Mouse (Mus musculus): ENCODE measurements around the gene Arsk. TPM values are rescaled to one million over a fixed set of nuclear protein-coding genes. Genes with fewer than 3 reads are reported as not detected.

Gene Arsk
- polyA plus RNA-seq, 1 experiment from 2014 or later: 3.0 TPM

DNA sequence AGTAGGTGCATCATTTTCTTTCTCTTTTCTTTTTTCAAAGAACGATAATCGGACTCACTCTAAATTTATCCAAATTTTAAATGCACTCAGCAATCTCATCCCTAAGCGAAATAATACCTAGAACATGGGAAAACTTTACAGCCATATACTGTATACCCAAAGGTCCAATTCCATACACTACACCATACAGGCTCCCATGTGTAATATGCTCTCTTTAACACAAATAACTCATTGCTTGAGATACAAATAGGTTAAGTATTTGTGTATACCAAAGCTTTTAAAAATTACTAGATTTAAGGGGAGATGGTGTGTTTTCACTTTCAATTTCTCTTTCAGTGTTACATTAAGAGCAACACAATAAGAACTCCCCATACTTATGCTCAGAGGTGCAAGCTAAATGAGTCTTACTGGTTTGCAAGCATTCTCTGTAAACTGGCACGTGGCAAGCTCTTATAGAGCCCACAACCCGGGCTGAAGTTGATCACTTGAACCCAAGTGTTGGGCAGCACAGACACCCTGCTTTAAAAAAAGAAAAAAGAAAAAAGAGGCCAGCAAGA is 79.5 kb downstream of the Arsk start:
- H3K4me2 ChIP-seq: peak overlapping the region; percentile 73
- peaks cover 7% of the 10 kb centered on the region; the same call in 1 of the 2 replicates for H3K27me3 ChIP-seq (replicated peaks)
- peak overlapping the region; percentile 26; the same call in 1 of the 2 replicates for H3K9ac ChIP-seq
- ATAC-seq (ENCODE audit: extremely low read depth, insufficient number of reproducible peaks, low FRiP score, low TSS enrichment): no peak
- H3K27ac ChIP-seq (replicated peaks): peak overlapping the region; percentile 95; the same call in 1 of the 2 replicates
- H3K9me3 ChIP-seq: no peaks in the 10 kb centered on the region
- whole genome bisulfite sequencing: 48% methylated on average over 5 of the region's 5 CpGs
- H3K4me1 ChIP-seq: peaks cover 10% of the 10 kb centered on the region
- H3K4me3 ChIP-seq: peak overlapping the region; percentile 78
- H3K36me3 ChIP-seq: 0 out of 2 replicates have a peak, but pooled peaks cover 1% of the 10 kb centered on the region

DNA sequence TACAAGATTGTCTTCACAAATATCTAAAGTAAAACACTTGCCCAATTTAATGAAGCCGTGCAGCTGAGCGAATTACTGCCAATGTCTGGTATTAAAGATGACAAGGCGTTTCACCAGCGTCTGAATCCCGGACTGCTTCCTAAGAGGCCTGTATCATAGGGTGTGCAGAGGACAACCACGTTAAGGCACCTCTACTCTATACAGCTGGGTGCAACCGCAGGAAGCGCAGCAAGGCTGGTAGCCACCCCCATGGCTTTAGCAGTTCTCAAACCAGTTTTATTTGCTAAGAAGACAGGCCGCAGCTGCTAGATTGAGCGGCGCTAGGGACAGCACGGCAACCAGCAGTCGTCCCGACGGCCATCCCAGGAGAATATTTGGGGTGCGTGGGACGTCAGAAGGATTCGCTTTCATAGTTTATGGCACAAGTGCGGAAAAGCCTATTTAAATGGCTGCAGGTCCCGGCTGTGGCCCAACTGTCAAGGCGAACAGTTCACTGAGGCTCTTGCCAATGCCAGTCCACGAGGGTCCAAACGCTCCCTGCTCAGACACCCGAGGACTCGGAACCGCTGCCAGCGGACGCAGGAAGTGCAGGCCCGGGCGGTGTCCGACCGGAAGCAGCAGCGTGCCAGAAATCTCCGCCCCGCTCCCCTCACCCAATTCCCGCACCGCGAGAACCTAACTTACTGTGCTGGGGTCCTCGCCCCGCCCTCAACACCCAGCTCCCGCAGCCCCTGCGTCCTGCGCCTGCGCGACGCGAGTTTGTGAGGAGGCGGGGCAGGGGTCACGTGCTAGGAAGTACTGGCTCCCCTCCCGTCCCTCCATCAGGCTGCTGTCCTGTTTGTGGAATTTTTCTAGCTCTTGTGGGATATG is 80.3 kb downstream of the Arsk start, which contains the start of gene Rfesd:
Gene Rfesd, minus strand, starts transcription at position 746 of the 870 bp plus-strand sequence.
- peak within 1 kb of the TSS; percentile 78 for H3K4me3 ChIP-seq
- peaks cover 10% of the 10 kb centered on the region for H3K4me1 ChIP-seq
- 0 out of 2 replicates have a peak, but pooled peaks cover 2% of the 10 kb centered on the region for H3K36me3 ChIP-seq
- peaks cover 7% of the 10 kb centered on the region; the same call in 1 of the 2 replicates for H3K27me3 ChIP-seq (replicated peaks)
- no peaks in the 10 kb centered on the region for H3K9me3 ChIP-seq
- ATAC-seq (ENCODE audit: extremely low read depth, insufficient number of reproducible peaks, low FRiP score, low TSS enrichment): peak; percentile 96
- H3K27ac ChIP-seq (replicated peaks): peak within 1 kb of the TSS; percentile 95
- WGBS: 1% methylated on average over 50 of the region's 50 CpGs
- peak within 1 kb of the TSS; percentile 73 for H3K4me2 ChIP-seq
- H3K9ac ChIP-seq: peak within 1 kb of the TSS; percentile 86

DNA sequence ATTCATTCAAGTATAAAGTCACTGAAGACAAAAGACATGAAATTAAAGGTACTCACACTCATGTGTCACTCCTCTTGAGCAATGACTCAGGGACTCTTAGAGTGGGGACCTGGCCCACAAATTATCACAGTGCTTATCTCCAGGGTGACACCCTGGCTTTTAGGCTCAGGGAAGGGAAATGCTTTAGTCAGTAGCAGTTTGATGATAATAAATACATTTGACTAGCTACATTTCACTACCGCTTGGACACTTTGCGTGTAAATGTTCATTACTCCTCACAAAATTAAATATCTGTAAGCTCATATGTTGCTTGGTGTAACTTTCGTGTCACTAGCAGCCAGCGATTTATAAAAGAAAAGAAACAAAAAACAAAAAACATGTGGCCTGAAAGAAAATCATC is 81.0 kb downstream of the Arsk start:
- Histone ChIP-seq H3K4me3 (peak overlapping the region; percentile 78), H3K4me1 (peaks cover 10% of the 10 kb centered on the region), H3K4me2 (peak overlapping the region; percentile 73), H3K36me3 (0 out of 2 replicates have a peak, but pooled peaks cover 2% of the 10 kb centered on the region), H3K9ac (peak overlapping the region; percentile 86), H3K27ac (replicated peaks) (peak overlapping the region; percentile 95), H3K9me3 (no peaks in the 10 kb centered on the region), H3K27me3 (replicated peaks) (no peaks in the 10 kb centered on the region; the same call in 1 of the 2 replicates)
- WGBS: 61% methylated on average over 4 of the region's 4 CpGs
- ATAC-seq (ENCODE audit: extremely low read depth, insufficient number of reproducible peaks, low FRiP score, low TSS enrichment): no peak

DNA sequence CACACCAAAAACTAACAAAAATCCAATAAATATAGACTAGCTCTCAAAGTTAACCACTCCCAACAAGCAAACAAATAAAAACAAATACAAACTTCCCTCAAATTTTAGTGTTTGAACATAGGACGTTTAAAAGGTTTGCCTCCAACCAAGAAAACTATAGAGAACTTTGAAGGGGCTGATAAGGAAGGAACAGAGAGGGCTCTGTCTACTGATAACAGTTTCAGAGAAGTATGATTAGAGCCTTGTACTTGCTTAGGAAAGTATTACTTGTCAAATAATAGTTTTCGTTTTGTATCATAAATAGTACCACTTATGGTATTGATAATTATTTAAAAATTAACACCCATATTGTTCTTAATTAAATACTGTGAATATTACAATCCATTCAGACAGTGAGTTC is 83.9 kb downstream of the Arsk start:
- no peaks in the 10 kb centered on the region for H3K27me3 ChIP-seq (replicated peaks)
- H3K9me3 ChIP-seq: no peaks in the 10 kb centered on the region
- H3K4me1 ChIP-seq: peaks cover 10% of the 10 kb centered on the region
- no peak for ATAC-seq (ENCODE audit: extremely low read depth, insufficient number of reproducible peaks, low FRiP score, low TSS enrichment)
- H3K27ac ChIP-seq (replicated peaks): no peak overlapping the region
- 0 out of 2 replicates have a peak, but pooled peaks cover 2% of the 10 kb centered on the region for H3K36me3 ChIP-seq
- no peak overlapping the region for H3K4me3 ChIP-seq
- H3K9ac ChIP-seq: no peak overlapping the region
- WGBS: 38% methylated on average over 2 of the region's 2 CpGs
- H3K4me2 ChIP-seq: no peak overlapping the region; the same call in 1 of the 2 replicates

Other genes with a start within 250 kb of the Arsk start
- gene Rhobtb3, start 154.7 kb downstream of the Arsk start, polyA plus RNA-seq (2015; fragmentation: Nextera tagmentation; extraction: Ambion mirVana): 19.8 and 21.6 TPM in 2 replicates
- gene Spata9, start 131.5 kb downstream of the Arsk start, polyA plus RNA-seq (2015; fragmentation: Nextera tagmentation; extraction: Ambion mirVana): 0.19 and 0.68 TPM in 2 replicates
- gene Rfesd, start 79.9 kb downstream of the Arsk start, polyA plus RNA-seq (2015; fragmentation: Nextera tagmentation; extraction: Ambion mirVana): 18.0 and 18.9 TPM in 2 replicates
- 0.43 TPM in 1 of 2 replicates, not detected in the other for gene Gpr150, start 41.7 kb downstream of the Arsk start, polyA plus RNA-seq (2015; fragmentation: Nextera tagmentation; extraction: Ambion mirVana)
- gene Ttc37, start 74 bp upstream of the Arsk start, polyA plus RNA-seq (2015; fragmentation: Nextera tagmentation; extraction: Ambion mirVana): 5.7 and 7.1 TPM in 2 replicates
- gene Fam81b, start 206.4 kb upstream of the Arsk start, polyA plus RNA-seq (2015; fragmentation: Nextera tagmentation; extraction: Ambion mirVana): not detected in 2 replicates